In genomic region chr10:84438049-84438422, GRCm38 (mm10) we compare ENCODE assay signal across 8 mouse cellular contexts. TPM values are rescaled to one million over a fixed set of nuclear protein-coding genes. Genes with fewer than 3 reads are reported as not detected.
DNase-seq lines count a peak whose midpoint lies in the region; ATAC-seq and TF ChIP-seq lines count a peak whose summit lies in the region.

No protein-coding gene starts in this region.

- H3K4me3 ChIP-seq in C2C12 (ENCODE audit: insufficient read depth, poor library complexity, severe bottlenecking): no peak overlapping the region
- peak overlapping the region; percentile 79 to 83 for H3K4me3 ChIP-seq in heart, embryonic 14.5 days (ENCODE audit: control insufficient read depth in 1 of 2, insufficient read depth in 1 of 2, low read depth in 1 of 2, low read length in 2 of 2)
- H3K4me3 ChIP-seq in liver, embryonic 11.5 days (ENCODE audit: low read depth, low read length): peak overlapping the region; percentile 65; the same call in 1 of the 2 replicates
- peak overlapping the region; percentile 82; the same call in 1 of the 2 replicates for H3K4me3 ChIP-seq in stomach, embryonic 14.5 days (ENCODE audit: low read depth, low read length)

- peaks cover 40 to 66% of the 10 kb centered on the region in 2 experiments for H3K4me1 ChIP-seq in heart, embryonic 14.5 days (ENCODE audit: control insufficient read depth in 2 of 2, insufficient read depth in 2 of 2, low read length in 2 of 2)
- H3K4me1 ChIP-seq in liver, embryonic 11.5 days (replicated peaks; ENCODE audit: control insufficient read depth, insufficient read depth, low read length): peaks cover 10% of the 10 kb centered on the region
- H3K4me1 ChIP-seq in stomach, embryonic 14.5 days (ENCODE audit: control insufficient read depth, insufficient read depth, low read length): peaks cover 32% of the 10 kb centered on the region

- H3K27me3 ChIP-seq in C2C12 (ENCODE audit: control insufficient read depth, insufficient read depth, insufficient read length): no peaks in the 10 kb centered on the region
- no peaks in the 10 kb centered on the region for H3K27me3 ChIP-seq in heart, embryonic 14.5 days (ENCODE audit: control insufficient read depth, insufficient read depth, low read length)
- H3K27me3 ChIP-seq in liver, embryonic 11.5 days (replicated peaks; ENCODE audit: control insufficient read depth, insufficient read depth, low read length): peaks cover 40% of the 10 kb centered on the region
- no peaks in the 10 kb centered on the region for H3K27me3 ChIP-seq in stomach, embryonic 14.5 days (ENCODE audit: control insufficient read depth, insufficient read depth, low read length)

- H3K27ac ChIP-seq in heart, embryonic 14.5 days (replicated peaks in 1 of 2; ENCODE audit: control insufficient read depth in 1 of 2, insufficient read depth in 1 of 2, low read depth in 2 of 2, low read length in 2 of 2): peak overlapping the region; percentile 88 to 94
- no peak overlapping the region for H3K27ac ChIP-seq in liver, embryonic 11.5 days (ENCODE audit: low read depth, low read length)
- H3K27ac ChIP-seq in stomach, embryonic 14.5 days (ENCODE audit: low read length): peak overlapping the region; percentile 15; the same call in 1 of the 2 replicates

- H3ac ChIP-seq in C2C12 (ENCODE audit: control insufficient read depth, insufficient read length, low read depth): peak overlapping the region; percentile 47

- H3K79me3 ChIP-seq in C2C12 (ENCODE audit: low read depth): peaks cover 26% of the 10 kb centered on the region

- DNase-seq in brain, embryonic 14.5 days (ENCODE audit: low read depth): peak; percentile 99
- peak; percentile 94 for DNase-seq in fibroblast of lung, adult 2 months (ENCODE audit: low read depth)
- DNase-seq in kidney, postnatal 10 days: peak; percentile 98
- peak; percentile 90 for DNase-seq in liver, embryonic 11.5 days (ENCODE audit: low spot score)
- DNase-seq in natural killer cell, adult 2 months (ENCODE audit: low spot score in 2 of 2): peak; percentile 68 to 87

- TF ChIP-seq CTCF in C2C12 (IDR thresholded peaks at IDR 0.05; ENCODE audit: control insufficient read depth, insufficient read depth, insufficient read length): peak; percentile 75
- TF ChIP-seq CTCF in brain, embryonic 14.5 days (IDR thresholded peaks at IDR 0.05; ENCODE audit: borderline replicate concordance, extremely low read depth, insufficient read depth, insufficient read length): peak; percentile 93

- peak overlapping the region; percentile 94 for H3K9ac ChIP-seq in heart, embryonic 14.5 days (ENCODE audit: low read length)
- H3K9ac ChIP-seq in liver, embryonic 11.5 days (ENCODE audit: low read depth, low read length): no peak overlapping the region
- no peak overlapping the region for H3K9ac ChIP-seq in stomach, embryonic 14.5 days (replicated peaks; ENCODE audit: low read depth, low read length)

- no peak for TF ChIP-seq POLR2A in brain, embryonic 14.5 days (IDR thresholded peaks at IDR 0.05; ENCODE audit: borderline replicate concordance, extremely low read depth, insufficient read depth, insufficient read length, poor library complexity, severe bottlenecking)

- peak overlapping the region; percentile 82 for H3K4me2 ChIP-seq in heart, embryonic 14.5 days (ENCODE audit: low read length)
- peak overlapping the region; percentile 86 for H3K4me2 ChIP-seq in liver, embryonic 11.5 days
- H3K4me2 ChIP-seq in stomach, embryonic 14.5 days (replicated peaks; ENCODE audit: low read depth, low read length): peak overlapping the region; percentile 85

- H3K9me3 ChIP-seq in heart, embryonic 14.5 days (ENCODE audit: control insufficient read depth, low read length): no peaks in the 10 kb centered on the region
- H3K9me3 ChIP-seq in liver, embryonic 11.5 days (ENCODE audit: control insufficient read depth, low read length): no peaks in the 10 kb centered on the region
- no peaks in the 10 kb centered on the region for H3K9me3 ChIP-seq in stomach, embryonic 14.5 days (ENCODE audit: control insufficient read depth, low read depth, low read length)

- 0 out of 2 replicates have a peak, but pooled peaks have one; percentile 3 for ATAC-seq in heart, embryonic 14.5 days (ENCODE audit: insufficient number of reproducible peaks, insufficient read depth, low FRiP score, low read depth)
- ATAC-seq in liver, embryonic 11.5 days (replicated peaks; ENCODE audit: low FRiP score): no peak
- peak; percentile 31; the same call in 1 of the 2 replicates for ATAC-seq in stomach, embryonic 14.5 days (ENCODE audit: insufficient number of reproducible peaks, insufficient read depth, low FRiP score, low read depth)

- peaks cover 71% of the 10 kb centered on the region for H3K79me2 ChIP-seq in C2C12 (ENCODE audit: control insufficient read depth, insufficient read depth)

- 0% methylated on average over 7 of the region's 7 CpGs for WGBS in heart, embryonic 14.5 days
- 2% methylated on average over 7 of the region's 7 CpGs for WGBS in liver, embryonic 11.5 days
- 0% methylated on average over 7 of the region's 7 CpGs for WGBS in stomach, embryonic 14.5 days

- H3K36me3 ChIP-seq in C2C12 (ENCODE audit: control insufficient read depth, insufficient read depth): peaks cover 4% of the 10 kb centered on the region
- peaks cover 14% of the 10 kb centered on the region for H3K36me3 ChIP-seq in heart, embryonic 14.5 days (ENCODE audit: control insufficient read depth, insufficient read depth, low read length)
- no peaks in the 10 kb centered on the region for H3K36me3 ChIP-seq in liver, embryonic 11.5 days (ENCODE audit: control insufficient read depth, insufficient read depth, low read length)
- H3K36me3 ChIP-seq in stomach, embryonic 14.5 days (ENCODE audit: control insufficient read depth, insufficient read depth, low read length): no peaks in the 10 kb centered on the region

TF ChIP-seq in C2C12, 6 proteins besides CTCF, POLR2A, EP300 and RAD21:
- TF ChIP-seq MYOD1 (IDR thresholded peaks at IDR 0.05; ENCODE audit: control insufficient read depth, insufficient read length, low read depth) (no peak), MYOG (IDR thresholded peaks at IDR 0.05; ENCODE audit: control insufficient read depth, extremely low read depth, insufficient read length) (no peak), USF1 (IDR thresholded peaks at IDR 0.05; ENCODE audit: low read depth) (no peak), FOSL1 (IDR thresholded peaks at IDR 0.05; ENCODE audit: insufficient read depth, low read length, poor library complexity, severe bottlenecking) (no peak), MAX (IDR thresholded peaks at IDR 0.05) (no peak), CEBPB (IDR thresholded peaks at IDR 0.05; ENCODE audit: low read depth) (no peak)

RNA-seq across cellular contexts. Expression of gene Nuak1, which starts 2.4 kb away (rescaled TPM):
- 15.2 TPM for polyA plus RNA-seq in C2C12 (2012; fragmentation: generic; extraction: Trizol)
- 52.9 and 54.8 TPM in 2 replicates for polyA plus RNA-seq in brain, embryonic 14.5 days (2012; rRNA removed)
- polyA plus RNA-seq in heart, embryonic 14.5 days (2014; fragmentation: Nextera tagmentation; extraction: Ambion mirVana): 2.6 and 3.4 TPM in 2 replicates
- polyA plus RNA-seq in liver, embryonic 11.5 days (2014; fragmentation: Nextera tagmentation; extraction: Ambion mirVana): 0.47 and 0.70 TPM in 2 replicates
- 0.94 and 1.4 TPM in 2 replicates for polyA plus RNA-seq in stomach, embryonic 14.5 days (2014; fragmentation: Nextera tagmentation; extraction: Ambion mirVana)
